Mouse (Mus musculus) T-helper 2 cell (primary cell): ENCODE measurements around the gene Orc6.

Experiments used
- in situ Hi-C: fragments of 300-600 bp; cut with MboI, MseI; formaldehyde crosslinking; loops from one replicate; pipeline ENCODE4 v1.15.1; 2025; ENCODE audit warnings: high pct_unique_total_duplicates

The Orc6 gene

GRCm38 (mm10) chr8:85299434-85300077 is at the start of gene Orc6, which contains the start of gene Vps35:
TSS of gene Orc6 (plus strand) at chr8:85299632.
TSS of gene Vps35 (minus strand) at chr8:85299802.
- in situ Hi-C loops, result no loop called here

GRCm38 (mm10) chr8:85286846-85287245 is 12.6 kb upstream of the Orc6 start:
- in situ Hi-C loops, result no loop called here

GRCm38 (mm10) chr8:85298600-85299433 is 615 bp upstream of the Orc6 start:
- in situ Hi-C loops, result no loop called here

GRCm38 (mm10) chr8:85301941-85302340 is 2.5 kb downstream of the Orc6 start:
- in situ Hi-C loops, result no loop called here

GRCm38 (mm10) chr8:85302931-85303330 is 3.5 kb downstream of the Orc6 start:
- in situ Hi-C loops, result no loop called here

- in situ Hi-C loops, result no loop called here
These were observed 4.1 kb downstream of the Orc6 start for GRCm38 (mm10) chr8:85303531-85303930.

GRCm38 (mm10) chr8:85308564-85308963 is 9.1 kb downstream of the Orc6 start:
- in situ Hi-C loops, result no loop called here

GRCm38 (mm10) chr8:85311743-85312142 is 12.3 kb downstream of the Orc6 start:
- in situ Hi-C loops, result no loop called here

GRCm38 (mm10) chr8:85313036-85313435 is 13.6 kb downstream of the Orc6 start:
- in situ Hi-C loops, result no loop called here

- in situ Hi-C loops, result no loop called here
These were observed 19.1 kb downstream of the Orc6 start for GRCm38 (mm10) chr8:85318534-85318933.

- in situ Hi-C loops, result no loop called here
These were observed 22.5 kb downstream of the Orc6 start for GRCm38 (mm10) chr8:85321981-85322380.

- in situ Hi-C loops, result no loop called here
These were observed 23.7 kb downstream of the Orc6 start for GRCm38 (mm10) chr8:85323084-85323483.

- in situ Hi-C loops, result no loop called here
These were observed 27.6 kb downstream of the Orc6 start for GRCm38 (mm10) chr8:85327036-85327435.

GRCm38 (mm10) chr8:85329506-85329905 is 30.1 kb downstream of the Orc6 start:
- in situ Hi-C loops, result no loop called here

GRCm38 (mm10) chr8:85335105-85335504 is 35.7 kb downstream of the Orc6 start:
- in situ Hi-C loops, result no loop called here

GRCm38 (mm10) chr8:85336211-85336933 is 36.9 kb downstream of the Orc6 start:
- in situ Hi-C loops, result no loop called here

- in situ Hi-C loops, result no loop called here
These were observed 38.2 kb downstream of the Orc6 start for GRCm38 (mm10) chr8:85337681-85338080.

- in situ Hi-C loops, result no loop called here
These were observed 40.6 kb downstream of the Orc6 start for GRCm38 (mm10) chr8:85339871-85340573.

GRCm38 (mm10) chr8:85353287-85353686 is 53.9 kb downstream of the Orc6 start:
- in situ Hi-C loops, result loop anchor here (25.0 kb wide), 1 partner anchor 1684 kb away; no protein-coding TSS in a partner anchor
